Mouse (Mus musculus) liver, adult 2 months (tissue): ENCODE measurements around the gene Gm27021.

Source experiments
- CTCF ChIP-seq: fragments of 200-500 bp; IDR thresholded peaks from 2 replicates; pipeline ENCODE4 v1.5.1; 2011; ENCODE audit warnings: low read depth, low read length, control low read depth
- POLR2A ChIP-seq: fragments of 200-500 bp; IDR thresholded peaks from 2 replicates; pipeline ENCODE4 v1.6.1; 2011; ENCODE audit warnings: low read length, control low read depth; ENCODE audit not compliant: insufficient read depth; ENCODE audit errors: extremely low read depth

GRCm38 (mm10) chr8:120574941-120575340 lies 92.9 kb downstream of the Gm27021 start:
- no peak for TF ChIP-seq CTCF
- TF ChIP-seq POLR2A, result no peak
